Mouse (Mus musculus) limb, embryonic 14.5 days (tissue): ENCODE measurements around the gene Notum. TPM values are rescaled to one million over a fixed set of nuclear protein-coding genes. Genes with fewer than 3 reads are reported as not detected.
A peak's percentile ranks its signal among the peaks of the same experiment; 100 is the strongest.

Experiments used
- ATAC-seq: fragments of 200-750 bp; cut with Nextera tagmentation; 2 replicates; pipeline ENCODE4 v1.8.0; 2017; ENCODE audit warnings: low read depth, moderate number of reproducible peaks, moderate TSS enrichment; ENCODE audit not compliant: low FRiP score
- DNase-seq: peaks from one replicate; pipeline ENCODE4 v3.0.0-alpha.2; 2015; ENCODE audit warnings: low spot score
- H3K27ac ChIP-seq: fragments of 300-500 bp; sonication (generic); replicated peaks from 2 replicates; pipeline ENCODE4 v1.5.1; 2014; ENCODE audit warnings: low read depth, mild to moderate bottlenecking, low read length, moderate library complexity, mixed read lengths
- H3K27me3 ChIP-seq: fragments of 300-500 bp; sonication (generic); 2 replicates; pipeline ENCODE4 v1.6.1; 2014; ENCODE audit warnings: low read length, mixed read lengths; ENCODE audit not compliant: control insufficient read depth, insufficient read depth
- H3K36me3 ChIP-seq: fragments of 300-500 bp; sonication (generic); 2 replicates; pipeline ENCODE4 v1.6.1; 2014; ENCODE audit warnings: mild to moderate bottlenecking, low read length, moderate library complexity, mixed read lengths; ENCODE audit not compliant: control insufficient read depth, insufficient read depth
- H3K4me1 ChIP-seq: fragments of 300-500 bp; sonication (generic); 2 replicates; pipeline ENCODE4 v1.6.1; 2014; ENCODE audit warnings: antibody characterized with exemption, low read length, mixed read lengths; ENCODE audit not compliant: control insufficient read depth, insufficient read depth
- H3K4me2 ChIP-seq: fragments of 300-500 bp; sonication (generic); replicated peaks from 2 replicates; pipeline ENCODE4 v1.6.1; 2014; ENCODE audit warnings: low read depth, mild to moderate bottlenecking, low read length, moderate library complexity; ENCODE audit not compliant: severe bottlenecking
- H3K4me3 ChIP-seq: fragments of 300-500 bp; sonication (generic); replicated peaks from 2 replicates; pipeline ENCODE4 v1.5.1; 2014; ENCODE audit warnings: low read length
- H3K9ac ChIP-seq: fragments of 300-500 bp; sonication (generic); 2 replicates; pipeline ENCODE4 v1.6.1; 2014; ENCODE audit warnings: mild to moderate bottlenecking, low read depth, low read length, moderate library complexity; ENCODE audit not compliant: severe bottlenecking
- H3K9me3 ChIP-seq: fragments of 300-500 bp; sonication (generic); 2 replicates; pipeline ENCODE4 v1.6.1; 2016; ENCODE audit warnings: low read length; ENCODE audit not compliant: control insufficient read depth
- POLR2A ChIP-seq: fragments of 200-500 bp; IDR thresholded peaks from 2 replicates; pipeline ENCODE4 v1.8.0; 2012; ENCODE audit warnings: inconsistent platforms, mild to moderate bottlenecking, moderate library complexity, borderline replicate concordance; ENCODE audit not compliant: insufficient read depth, insufficient read length; ENCODE audit errors: extremely low read depth
- WGBS: fragments of 180-500 bp; shearing (Covaris S2); extraction: QIAGEN DNeasy Blood & Tissue Kit; methylation state at CpG from one replicate; pipeline ENCODE4 v1.1.7; 2014; 5-methylcytosine and 5-hydroxymethylcytosine counted together
- polyA plus RNA-seq, 2 experiments: library from polyadenylated mRNA; depleted of rRNA in 1 of 2; stranded (reverse) in 1 of 2; unstranded in 1 of 2; fragments of >200 nt; fragmentation: Nextera tagmentation in 1 of 2; extraction: Ambion mirVana in 1 of 2; gene quantifications; 2 replicates each; pipeline versions ENCODE4 v1.2.1 to v1.2.3; 2012 to 2014

Notum gene
- polyA plus RNA-seq, 2 experiments: 4.7 to 12.8 TPM

DNA sequence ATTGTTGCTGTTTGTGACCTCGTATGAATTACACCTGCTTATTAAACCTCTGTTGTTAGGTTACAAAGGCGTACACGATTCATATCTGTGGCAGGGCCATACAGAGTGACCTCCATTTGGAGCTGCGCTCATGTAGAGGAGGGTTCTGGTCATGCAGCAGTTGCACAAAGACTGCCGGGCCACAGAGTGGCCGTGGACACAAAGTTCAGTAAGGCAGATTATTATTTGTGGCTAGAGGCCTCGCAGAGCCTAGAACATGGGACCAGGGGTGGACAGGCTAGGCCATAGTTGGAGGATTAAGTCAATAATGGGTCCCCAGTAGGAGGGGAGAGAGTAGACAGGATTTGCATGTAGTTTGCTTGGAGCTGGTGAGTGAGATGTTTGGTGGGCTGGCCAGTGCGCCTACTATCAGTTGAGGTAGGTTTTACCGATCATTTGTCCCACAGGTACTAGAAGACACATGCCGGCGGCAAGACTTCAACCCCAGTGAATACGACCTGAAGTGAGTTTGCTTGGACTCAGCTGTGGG is 12.7 kb upstream of the Notum start:
- DNase-seq: no peak
- Histone ChIP-seq H3K9ac (peak overlapping the region; percentile 77), H3K4me2 (peak overlapping the region; percentile 91), H3K36me3 (peaks cover 14% of the 10 kb centered on the region), H3K4me3 (peak overlapping the region; percentile 73), H3K27me3 (no peaks in the 10 kb centered on the region), H3K9me3 (no peaks in the 10 kb centered on the region), H3K4me1 (peaks cover 9% of the 10 kb centered on the region), H3K27ac (peak overlapping the region; percentile 79)
- ATAC-seq: no peak
- TF ChIP-seq POLR2A: no peak
- 44% methylated on average over 12 of the region's 12 CpGs for WGBS

- Histone ChIP-seq H3K9ac (peak within 1 kb of the TSS; percentile 77), H3K4me3 (peak within 1 kb of the TSS; percentile 73), H3K36me3 (peaks cover 6% of the 10 kb centered on the region), H3K27me3 (no peaks in the 10 kb centered on the region), H3K27ac (peak within 1 kb of the TSS; percentile 79), H3K9me3 (no peaks in the 10 kb centered on the region), H3K4me1 (peaks cover 9% of the 10 kb centered on the region), H3K4me2 (peak within 1 kb of the TSS; percentile 91)
- WGBS: 2% methylated on average over 51 of the region's 83 CpGs
- peak; percentile 99 for ATAC-seq
- peak; percentile 97 for DNase-seq
- TF ChIP-seq POLR2A: peak; percentile 65; the same call in 1 of the 2 replicates
Observed at GRCm38 (mm10) chr11:120672687-120673593, 12.0 kb upstream of the Notum start, which contains the start of gene Aspscr1. Gene Aspscr1, plus strand, starts transcription at chr11:120672973.

GRCm38 (mm10) chr11:120666617-120667016 is 5.6 kb upstream of the Notum start:
- H3K27ac ChIP-seq: no peak overlapping the region
- H3K9me3 ChIP-seq: no peaks in the 10 kb centered on the region
- no peak overlapping the region for H3K9ac ChIP-seq
- TF ChIP-seq POLR2A: no peak
- DNase-seq (no peak), ATAC-seq (no peak)
- 2% methylated on average over 3 of the region's 3 CpGs for WGBS
- H3K36me3 ChIP-seq: no peaks in the 10 kb centered on the region
- H3K4me2 ChIP-seq: no peak overlapping the region
- H3K4me1 ChIP-seq: peaks cover 6% of the 10 kb centered on the region; the same call in 1 of the 2 replicates
- H3K4me3 ChIP-seq: no peak overlapping the region
- peaks cover 13% of the 10 kb centered on the region for H3K27me3 ChIP-seq

DNA sequence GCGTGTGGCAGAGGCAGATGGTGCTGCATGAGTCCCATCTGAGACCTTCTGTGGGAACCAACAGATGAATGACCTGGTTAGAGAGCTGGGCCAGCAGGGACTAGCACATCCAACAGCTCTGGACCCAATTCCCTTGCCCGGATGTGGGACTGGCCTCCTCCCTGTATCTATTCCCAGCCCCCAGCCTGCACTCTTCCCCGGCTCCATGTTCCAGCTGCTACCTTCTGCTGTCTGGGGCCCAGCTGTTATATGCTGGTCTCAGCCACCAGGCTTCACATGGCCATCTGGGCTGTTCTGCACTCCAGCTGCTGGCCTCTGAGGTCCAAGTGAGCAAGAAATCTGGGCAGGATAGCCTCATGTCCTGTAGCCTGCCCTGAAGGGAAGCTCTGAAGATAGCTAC is 4.4 kb upstream of the Notum start:
- H3K4me1 ChIP-seq: peaks cover 12% of the 10 kb centered on the region
- no peak overlapping the region for H3K4me3 ChIP-seq
- H3K9me3 ChIP-seq: no peaks in the 10 kb centered on the region
- H3K27ac ChIP-seq: no peak overlapping the region
- H3K36me3 ChIP-seq: no peaks in the 10 kb centered on the region
- DNase-seq (peak; percentile 22), ATAC-seq (peak; percentile 39; the same call in 1 of the 2 replicates)
- WGBS: 63% methylated on average over 3 of the region's 3 CpGs
- H3K4me2 ChIP-seq: no peak overlapping the region
- no peak for TF ChIP-seq POLR2A
- no peak overlapping the region for H3K9ac ChIP-seq
- peaks cover 25% of the 10 kb centered on the region for H3K27me3 ChIP-seq

- Histone ChIP-seq H3K9me3 (no peaks in the 10 kb centered on the region), H3K27ac (no peak overlapping the region), H3K4me3 (no peak overlapping the region), H3K9ac (no peak overlapping the region), H3K4me2 (no peak overlapping the region), H3K36me3 (no peaks in the 10 kb centered on the region), H3K4me1 (peaks cover 12% of the 10 kb centered on the region), H3K27me3 (peaks cover 42% of the 10 kb centered on the region)
- DNase-seq (no peak), ATAC-seq (no peak)
- no peak for TF ChIP-seq POLR2A
- WGBS: 88% methylated on average over 5 of the region's 5 CpGs
Observed at GRCm38 (mm10) chr11:120663714-120664113, 2.7 kb upstream of the Notum start.
